Mouse (Mus musculus) heart, adult 2 months (tissue): ENCODE results near the gene Hsbp1. TPM values are rescaled to one million over a fixed set of nuclear protein-coding genes. Genes with fewer than 3 reads are reported as not detected.

Experiments
- DNase-seq, 2 experiments: peaks; one replicate each; pipeline ENCODE4 v3.0.0; 2021
- H3K27ac ChIP-seq: fragments of 200-600 bp; 2 replicates; pipeline ENCODE4 v1.8.1; 2022
- H3K27me3 ChIP-seq: fragments of 200-500 bp; 2 replicates; pipeline ENCODE4 v1.6.1; 2012; ENCODE audit warnings: mild to moderate bottlenecking, low read length, inconsistent platforms, mixed read lengths; ENCODE audit not compliant: control insufficient read depth, insufficient read depth
- H3K36me3 ChIP-seq: fragments of 200-500 bp; 2 replicates; pipeline ENCODE4 v1.6.1; 2012; ENCODE audit warnings: low read length, inconsistent platforms; ENCODE audit not compliant: control insufficient read depth, insufficient read depth
- H3K4me1 ChIP-seq: fragments of 200-500 bp; 2 replicates; pipeline ENCODE4 v1.6.1; 2011; ENCODE audit warnings: low read length; ENCODE audit not compliant: control insufficient read depth, insufficient read depth
- H3K4me3 ChIP-seq: fragments of 200-600 bp; 2 replicates; pipeline ENCODE4 v1.8.1; 2022
- H3K79me2 ChIP-seq: fragments of 200-500 bp; replicated peaks from 2 replicates; pipeline ENCODE4 v1.6.1; 2012; ENCODE audit warnings: mild to moderate bottlenecking, inconsistent platforms, low read length, moderate library complexity, mixed read lengths; ENCODE audit not compliant: control insufficient read depth, insufficient read depth
- H3K9ac ChIP-seq: fragments of 200-500 bp; 2 replicates; pipeline ENCODE4 v1.6.1; 2012; ENCODE audit warnings: low read depth, mild to moderate bottlenecking, control low read depth, inconsistent platforms, low read length, mixed read lengths
- CTCF ChIP-seq: fragments of 200-600 bp; IDR thresholded peaks from 2 replicates; pipeline ENCODE4 v1.8.1; 2022; ENCODE audit warnings: antibody characterized with exemption, mild to moderate bottlenecking, moderate library complexity
- EP300 ChIP-seq: fragments of 200-500 bp; IDR thresholded peaks from 2 replicates; pipeline ENCODE4 v1.6.1; 2011; ENCODE audit warnings: low read depth, low read length, control low read depth; ENCODE audit not compliant: insufficient read depth
- POLR2A ChIP-seq: fragments of 200-500 bp; IDR thresholded peaks from 2 replicates; pipeline ENCODE4 v1.6.1; 2011; ENCODE audit warnings: mild to moderate bottlenecking, low read depth, low read length, control low read depth; ENCODE audit not compliant: insufficient read depth
- WGBS: fragments of 180-500 bp; shearing (Covaris S2); methylation state at CpG from one replicate; pipeline ENCODE4 v1.1.7; 2018; 5-methylcytosine and 5-hydroxymethylcytosine counted together
- intact Hi-C: fragments of 180-260 bp; cut with DNase I; formaldehyde crosslinking; loops from one replicate; pipeline ENCODE4 v1.15.1; 2025
- polyA plus RNA-seq: library from polyadenylated mRNA; depleted of rRNA; stranded (reverse); fragments of >200 nt; gene quantifications from 2 replicates; pipeline ENCODE4 v1.2.3, GENCODE M21; 2012
- total RNA-seq, 2 experiments: library from RNA; stranded (reverse); gene quantifications; 2 replicates each; pipeline ENCODE4 v1.2.3; 2021

The Hsbp1 gene
- total and polyA plus RNA-seq, 3 experiments, result 132 to 159 (median 148) TPM

- no peaks in the 10 kb centered on the region for H3K4me1 ChIP-seq
- H3K27ac ChIP-seq, result no peak overlapping the region
- no peak for DNase-seq
- H3K36me3 ChIP-seq, result no peaks in the 10 kb centered on the region
- H3K27me3 ChIP-seq, result no peaks in the 10 kb centered on the region
- H3K9ac ChIP-seq, result no peak overlapping the region
- WGBS, result 53% methylated on average over 6 of the region's 6 CpGs
- no peak overlapping the region for H3K4me3 ChIP-seq
- TF ChIP-seq EP300 (no peak), CTCF (no peak), POLR2A (no peak)
- no peaks in the 10 kb centered on the region; the same call in 1 of the 2 replicates for H3K79me2 ChIP-seq
- intact Hi-C loops, result no loop called here
Observed at GRCm38 (mm10) chr8:119323215-119323614, 21.1 kb upstream of the Hsbp1 start.

- Histone ChIP-seq H3K4me1 (peaks cover 1% of the 10 kb centered on the region; the same call in 1 of the 2 replicates), H3K27ac (no peak overlapping the region), H3K4me3 (no peak overlapping the region), H3K79me2 (no peaks in the 10 kb centered on the region), H3K27me3 (no peaks in the 10 kb centered on the region), H3K36me3 (no peaks in the 10 kb centered on the region), H3K9ac (no peak overlapping the region)
- TF ChIP-seq CTCF (no peak), EP300 (no peak), POLR2A (no peak)
- no peak for DNase-seq
- 75% methylated on average over 4 of the region's 4 CpGs for WGBS
- intact Hi-C loops, result no loop called here
Observed at GRCm38 (mm10) chr8:119339546-119339945, 4.7 kb upstream of the Hsbp1 start.

GRCm38 (mm10) chr8:119343606-119344005 lies 682 bp upstream of the Hsbp1 start:
- no peak for TF ChIP-seq CTCF
- no peak for TF ChIP-seq POLR2A
- no peak for TF ChIP-seq EP300
- peak overlapping the region; percentile 11 for H3K4me3 ChIP-seq
- H3K36me3 ChIP-seq, result no peaks in the 10 kb centered on the region
- no peak overlapping the region for H3K9ac ChIP-seq
- peaks cover 3% of the 10 kb centered on the region for H3K4me1 ChIP-seq
- intact Hi-C loops, result loop anchor here (10.0 kb wide), 1 partner anchor 1539 kb away; the partner anchor contains the start of gene Mphosph6
- 82% methylated on average over 3 of the region's 3 CpGs for WGBS
- no peaks in the 10 kb centered on the region for H3K79me2 ChIP-seq
- no peak overlapping the region for H3K27ac ChIP-seq
- H3K27me3 ChIP-seq, result no peaks in the 10 kb centered on the region
- no peak for DNase-seq

- DNase-seq, result no peak
- Histone ChIP-seq H3K4me3 (peak overlapping the region; percentile 93), H3K4me1 (peaks cover 3% of the 10 kb centered on the region), H3K27ac (peak overlapping the region; percentile 90), H3K36me3 (no peaks in the 10 kb centered on the region), H3K79me2 (no peaks in the 10 kb centered on the region), H3K9ac (peak overlapping the region; percentile 96), H3K27me3 (no peaks in the 10 kb centered on the region)
- no peak for TF ChIP-seq EP300
- no peak for TF ChIP-seq POLR2A
- no peak for TF ChIP-seq CTCF
- intact Hi-C loops, result loop anchor here (5.0 to 10.0 kb wide), 2 partner anchors 47 to 1540 kb away; partner anchors contain the start of genes Mlycd and Mphosph6
- 43% methylated on average over 22 of the region's 22 CpGs for WGBS
Observed at GRCm38 (mm10) chr8:119345029-119345682, 868 bp downstream of the Hsbp1 start.

GRCm38 (mm10) chr8:119345683-119346075 lies 1.4 kb downstream of the Hsbp1 start:
- intact Hi-C loops, result loop anchor here (5.0 to 10.0 kb wide), 2 partner anchors 47 to 1541 kb away; partner anchors contain the start of genes Mlycd and Mphosph6
- TF ChIP-seq CTCF (peak; percentile 39), POLR2A (no peak)
- Histone ChIP-seq H3K27ac (no peak overlapping the region), H3K4me1 (peaks cover 3% of the 10 kb centered on the region), H3K79me2 (no peaks in the 10 kb centered on the region), H3K9ac (no peak overlapping the region), H3K36me3 (no peaks in the 10 kb centered on the region), H3K4me3 (no peak overlapping the region), H3K27me3 (no peaks in the 10 kb centered on the region)
- WGBS, result 83% methylated on average over 15 of the region's 15 CpGs
- DNase-seq, result no peak

- TF ChIP-seq EP300 (no peak), POLR2A (no peak), CTCF (no peak)
- Histone ChIP-seq H3K79me2 (no peaks in the 10 kb centered on the region), H3K9ac (no peak overlapping the region), H3K27me3 (no peaks in the 10 kb centered on the region), H3K27ac (no peak overlapping the region), H3K4me3 (no peak overlapping the region), H3K4me1 (peaks cover 2% of the 10 kb centered on the region), H3K36me3 (no peaks in the 10 kb centered on the region)
- intact Hi-C loops, result no loop called here
- DNase-seq, result no peak
- 93% methylated on average over 19 of the region's 19 CpGs for WGBS
Observed at GRCm38 (mm10) chr8:119351647-119352046, 7.4 kb downstream of the Hsbp1 start.
